Mouse (Mus musculus): ENCODE measurements around the gene Zc3h7a.
"Not testable (repeated sequence)": the region's sequence is repeated elsewhere in the genome, so short reads cannot be mapped to it uniquely, and the experiment has no call there.

Zc3h7a gene

GRCm38 (mm10) chr16:11176208-11176883 is at the start of gene Zc3h7a:
Gene Zc3h7a, minus strand, starts transcription at chr16:11176393.
- peak; percentile 65 for DNase-seq (ENCODE audit: low read depth, low spot score)

GRCm38 (mm10) chr16:11217801-11218200 is 41.6 kb upstream of the Zc3h7a start:
- DNase-seq (ENCODE audit: low read depth, low spot score), result no peak

DNA sequence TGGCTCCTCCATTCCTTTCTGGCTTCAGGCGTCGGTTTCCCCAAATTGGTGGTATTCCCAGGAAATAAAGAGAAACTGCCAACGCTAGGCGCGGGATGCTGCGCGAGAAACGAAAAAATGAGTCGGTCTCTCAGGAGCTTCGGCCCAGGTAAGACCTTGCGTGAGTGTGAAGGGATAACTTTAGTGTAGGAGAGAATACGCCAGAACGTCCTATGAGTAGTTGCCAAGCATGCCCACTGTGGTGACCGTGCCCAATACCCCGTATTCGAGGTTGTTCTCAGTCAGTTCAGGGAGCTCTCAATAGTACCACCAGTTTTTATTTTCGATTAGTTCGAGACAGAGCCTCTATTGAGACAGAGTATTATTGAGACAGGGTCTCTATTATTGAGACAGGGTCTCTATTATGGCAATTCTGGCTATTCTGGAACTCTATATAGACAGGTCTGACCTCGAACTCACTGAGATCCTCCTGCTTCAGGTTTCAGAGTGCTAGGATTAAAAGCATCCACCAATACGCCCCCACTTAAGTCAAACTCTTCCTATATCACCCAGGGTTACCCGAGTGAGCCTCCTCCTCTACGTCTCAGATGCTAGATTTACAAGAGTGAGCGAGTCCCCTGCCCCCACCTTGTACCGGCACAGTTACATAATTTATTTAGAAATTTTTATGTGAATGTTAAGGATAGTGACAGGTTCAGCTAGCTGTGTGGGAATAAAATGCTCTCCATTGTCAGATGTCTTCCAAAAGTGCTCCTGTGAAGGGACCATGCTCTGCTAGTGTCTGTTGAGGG is 27.6 kb upstream of the Zc3h7a start:
- DNase-seq (ENCODE audit: low read depth, low spot score), result no peak

GRCm38 (mm10) chr16:11202571-11203554 is 26.7 kb upstream of the Zc3h7a start, which contains the start of gene Rsl1d1:
Gene Rsl1d1, minus strand, starts transcription at chr16:11203331.
- peak; percentile 87 for DNase-seq (ENCODE audit: low read depth, low spot score)

- no peak for DNase-seq (ENCODE audit: low read depth, low spot score)
Measured at GRCm38 (mm10) chr16:11201740-11202394, 25.7 kb upstream of the Zc3h7a start.

DNA sequence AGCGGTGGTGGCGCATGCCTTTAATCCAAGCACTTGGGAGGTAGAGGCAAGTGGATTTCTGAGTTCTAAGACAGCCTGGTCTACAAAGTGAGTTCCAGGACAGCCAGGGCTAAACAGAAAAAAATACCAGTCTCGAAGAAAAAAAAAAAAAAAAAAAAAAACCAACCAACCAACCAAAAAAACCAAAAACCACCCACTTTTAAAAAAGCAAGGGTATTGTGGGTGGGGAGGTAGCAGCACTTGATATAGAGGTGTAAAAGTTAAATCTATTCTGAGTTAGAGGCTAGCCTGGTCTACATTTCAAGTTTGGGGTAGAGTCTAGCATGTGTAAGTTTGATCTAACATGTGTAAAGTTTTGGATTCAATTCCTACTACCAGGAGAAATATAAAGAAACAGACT is 24.1 kb upstream of the Zc3h7a start:
- DNase-seq (ENCODE audit: low read depth, low spot score), result no peak

DNA sequence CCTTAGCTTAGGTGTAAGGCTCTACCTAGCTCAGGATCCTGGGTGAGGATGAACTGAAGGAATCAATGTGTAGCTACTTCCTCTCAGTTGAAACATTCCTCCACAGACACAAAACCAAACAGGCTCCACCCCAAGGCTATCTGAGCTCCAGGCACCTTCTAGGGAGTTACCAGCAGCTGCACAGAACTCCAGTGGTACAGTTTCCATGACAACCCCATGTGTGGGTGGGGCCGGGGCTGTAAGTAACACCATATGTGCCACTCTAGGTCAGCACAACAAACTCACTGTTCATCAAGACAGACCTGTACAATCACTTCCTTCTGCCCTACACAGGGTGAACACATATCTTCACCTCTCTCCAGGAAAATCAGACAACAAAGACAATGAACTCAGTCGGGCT is 22.3 kb upstream of the Zc3h7a start:
- no peak for DNase-seq (ENCODE audit: low read depth, low spot score)

GRCm38 (mm10) chr16:11197052-11197451 is 20.9 kb upstream of the Zc3h7a start:
- DNase-seq (ENCODE audit: low read depth, low spot score), result no peak

- no peak for DNase-seq (ENCODE audit: low read depth, low spot score)
Measured at GRCm38 (mm10) chr16:11193231-11193630, 17.0 kb upstream of the Zc3h7a start.

GRCm38 (mm10) chr16:11190150-11190549 is 14.0 kb upstream of the Zc3h7a start:
- DNase-seq (ENCODE audit: low read depth, low spot score), result no peak

GRCm38 (mm10) chr16:11177404-11177803 is 1.2 kb upstream of the Zc3h7a start:
- no peak for DNase-seq (ENCODE audit: low read depth, low spot score)

- no peak for DNase-seq (ENCODE audit: low read depth, low spot score)
Measured at GRCm38 (mm10) chr16:11176884-11177244, 671 bp upstream of the Zc3h7a start.

DNA sequence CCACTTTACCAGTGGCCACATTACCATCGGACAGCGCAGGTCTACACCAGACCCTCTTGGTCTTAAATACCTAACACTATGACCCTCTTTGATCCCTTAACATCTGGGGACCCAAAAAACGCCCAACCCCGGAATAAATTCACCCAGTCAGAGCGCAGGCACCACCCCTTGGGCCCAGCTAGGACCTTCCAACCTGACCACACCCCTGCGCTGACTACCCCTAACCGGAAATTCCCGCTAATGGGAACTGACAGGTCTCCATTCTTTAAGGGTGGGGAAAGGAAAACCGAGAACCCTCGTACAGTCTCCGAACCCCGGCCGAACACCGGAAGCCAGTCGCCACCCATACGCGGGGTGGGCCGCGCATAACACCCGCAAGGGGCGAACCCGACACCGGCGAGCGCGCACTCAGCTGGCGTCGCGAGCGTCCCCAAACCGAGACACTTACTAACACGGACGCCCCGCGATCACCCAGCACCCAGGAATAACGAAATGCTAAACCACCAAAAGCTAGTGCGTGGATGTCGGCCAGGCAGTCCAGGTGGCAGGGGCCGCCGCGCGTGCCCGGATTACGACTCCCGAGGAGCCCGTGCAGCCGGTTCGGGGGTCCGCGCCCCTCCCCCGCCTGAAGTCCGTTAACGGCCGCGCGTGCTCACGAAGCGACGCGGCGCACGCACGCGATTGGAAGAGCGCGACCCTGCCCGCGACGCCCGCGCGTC is 545 bp downstream of the Zc3h7a start:
- peak; percentile 1 for DNase-seq (ENCODE audit: low read depth, low spot score)

DNA sequence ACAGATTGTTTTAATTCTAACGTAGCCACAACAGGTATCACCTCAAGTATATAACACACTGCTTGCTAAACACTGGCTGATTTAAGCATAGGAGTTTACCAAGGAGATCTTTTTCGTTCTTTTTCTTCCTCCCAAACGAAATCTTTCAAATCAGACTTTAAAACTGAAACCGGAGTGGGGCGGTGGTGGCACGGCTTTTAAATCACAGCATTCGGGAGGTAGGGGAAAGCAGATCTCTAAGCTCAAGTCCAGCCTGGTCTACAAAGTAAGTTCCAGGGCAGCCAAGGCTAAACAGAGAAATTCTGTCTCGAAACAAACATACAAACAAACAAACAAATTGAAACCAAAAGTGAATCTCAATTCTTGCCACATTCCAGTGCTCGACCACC is 1.1 kb downstream of the Zc3h7a start:
- DNase-seq (ENCODE audit: low read depth, low spot score), result no peak

DNA sequence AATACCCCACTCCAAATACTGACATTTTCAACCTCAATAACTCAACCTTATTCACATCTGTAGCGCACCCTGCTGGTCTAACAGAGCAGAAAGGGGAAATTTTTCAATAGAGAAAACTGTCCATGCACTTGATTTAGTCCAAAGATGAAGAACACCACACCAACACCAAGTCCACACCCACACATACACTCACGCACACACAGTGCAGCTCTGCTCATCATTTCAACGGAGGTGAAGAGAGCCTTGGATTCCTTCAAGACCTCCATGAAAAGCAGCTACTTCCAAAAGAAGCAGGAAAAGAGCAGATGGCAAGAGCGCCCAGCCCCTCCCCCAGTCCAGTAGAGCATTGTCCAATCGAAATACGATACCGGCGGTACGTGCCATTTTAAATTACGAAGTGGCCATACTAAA is 1.5 kb downstream of the Zc3h7a start:
- peak; percentile 10 for DNase-seq (ENCODE audit: low read depth, low spot score)

GRCm38 (mm10) chr16:11171679-11172078 is 4.5 kb downstream of the Zc3h7a start:
- no peak for DNase-seq (ENCODE audit: low read depth, low spot score)

GRCm38 (mm10) chr16:11166431-11166830 is 9.8 kb downstream of the Zc3h7a start:
- no peak for DNase-seq (ENCODE audit: low read depth, low spot score)

GRCm38 (mm10) chr16:11164695-11165255 is 11.4 kb downstream of the Zc3h7a start:
- DNase-seq (ENCODE audit: low read depth, low spot score), result peak; percentile 2

DNA sequence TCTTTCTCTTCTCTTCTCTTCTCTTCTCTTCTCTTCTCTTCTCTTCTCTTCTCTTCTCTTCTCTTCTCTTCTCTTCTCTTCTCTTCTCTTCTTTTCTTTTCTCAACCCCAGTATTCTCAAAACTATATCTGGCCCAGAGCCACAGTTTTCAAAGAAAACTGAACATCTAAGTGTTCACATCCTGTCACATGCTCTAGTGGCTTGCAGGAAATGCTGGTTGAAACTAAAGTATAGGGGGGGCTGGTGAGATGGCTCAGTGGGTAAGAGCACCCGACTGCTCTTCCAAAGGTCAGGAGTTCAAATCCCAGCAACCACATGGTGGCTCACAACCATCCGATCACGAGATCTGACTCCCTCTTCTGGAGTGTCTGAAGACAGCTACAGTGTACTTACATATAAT is 18.5 kb downstream of the Zc3h7a start:
- not testable (repeated sequence) for DNase-seq (ENCODE audit: low read depth, low spot score)

- no peak for DNase-seq (ENCODE audit: low read depth, low spot score)
Measured at GRCm38 (mm10) chr16:11154500-11154899, 21.7 kb downstream of the Zc3h7a start.
